Mouse (Mus musculus) cerebellum, postnatal 14 days (tissue): Measurements from ENCODE around the gene Sdf4.

Source experiments
- DNase-seq, 2 experiments: peaks; one replicate each; pipeline ENCODE4 v3.0.0; 2021; ENCODE audit warnings: mixed read lengths in 2 of 2

Sdf4 gene

GRCm38 (mm10) chr4:155992241-155992905, at the start of gene Sdf4, which contains the start of gene B3galt6:
Sdf4 (plus strand) TSS chr4:155992872.
B3galt6 (minus strand) TSS chr4:155992649.
- peak; percentile 89 to 94 for DNase-seq

DNA sequence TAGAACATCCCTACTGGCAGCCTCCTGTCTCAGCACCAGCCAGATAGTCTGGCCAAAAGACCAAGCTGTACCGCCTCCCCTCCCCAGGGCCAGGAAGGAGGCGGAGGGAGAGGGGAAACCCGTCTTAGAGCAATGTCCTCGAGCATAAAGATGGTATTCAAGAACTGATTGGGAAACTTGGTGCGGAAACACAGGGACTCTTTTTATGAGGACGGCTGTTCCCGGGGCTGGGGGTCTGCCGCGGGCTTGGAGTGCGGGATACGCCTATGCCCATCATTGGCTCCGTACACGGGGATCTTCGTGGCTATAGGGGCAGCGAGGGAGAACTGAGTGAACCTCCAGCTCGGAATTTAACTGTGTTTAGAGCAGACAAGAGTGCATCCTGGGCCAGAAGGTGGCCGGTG, 49.6 kb upstream of the Sdf4 start:
- peak in 1 of 2 experiments; percentile 61 for DNase-seq

- DNase-seq, result peak; percentile 97 to 99
Observed at GRCm38 (mm10) chr4:155943534-155944249, 49.0 kb upstream of the Sdf4 start, which contains the start of gene Ube2j2. Ube2j2 (plus strand) TSS chr4:155943831.

GRCm38 (mm10) chr4:155944271-155944670, 48.4 kb upstream of the Sdf4 start:
- DNase-seq, result peak in 1 of 2 experiments; percentile 35

DNA sequence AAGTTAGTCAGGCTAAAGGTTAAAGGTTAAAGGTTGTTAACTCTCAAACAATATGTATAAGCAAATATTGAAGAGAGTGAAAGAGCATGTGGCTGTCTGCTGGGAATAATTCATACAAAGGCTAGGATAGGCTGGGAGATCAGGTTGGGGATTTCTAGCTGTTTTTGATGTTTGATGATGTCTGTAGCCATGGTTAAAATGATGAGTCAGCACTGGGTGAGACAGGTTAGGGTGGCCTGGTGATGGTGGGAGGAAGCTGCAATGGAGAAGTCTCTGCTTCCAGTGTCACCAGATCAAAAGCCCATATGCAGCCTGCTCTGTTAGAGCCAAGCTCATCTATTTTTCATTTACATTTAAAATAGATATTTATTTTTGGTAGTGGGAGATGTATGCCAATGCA, 45.6 kb upstream of the Sdf4 start:
- no peak for DNase-seq

GRCm38 (mm10) chr4:155955491-155955890, 37.2 kb upstream of the Sdf4 start:
- peak; percentile 64 to 71 for DNase-seq

DNA sequence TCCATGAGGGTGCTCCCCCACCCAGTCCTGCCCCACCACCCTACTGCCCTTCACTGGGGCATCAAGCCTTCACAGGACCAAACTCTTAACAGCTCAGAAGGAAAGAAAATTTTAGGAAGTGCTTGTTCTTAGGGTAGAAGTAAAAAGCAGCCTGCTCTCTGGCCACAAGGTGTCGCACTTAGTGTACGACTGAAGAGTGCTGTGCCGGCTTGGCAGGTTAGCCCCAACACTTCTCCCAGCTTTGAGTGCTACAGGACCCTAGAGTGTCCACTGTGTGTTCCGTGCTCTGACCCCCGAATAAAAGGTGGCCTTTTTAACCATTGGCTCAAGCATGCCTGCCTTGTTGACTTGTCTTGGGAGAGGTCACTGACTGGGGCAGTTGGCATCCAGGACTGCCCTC, 33.4 kb upstream of the Sdf4 start:
- DNase-seq, result peak; percentile 84 to 88

GRCm38 (mm10) chr4:155962167-155962971, 30.3 kb upstream of the Sdf4 start, which contains the start of gene C1qtnf12:
C1qtnf12 (plus strand) TSS chr4:155962318.
- DNase-seq, result peak; percentile 46 to 50

GRCm38 (mm10) chr4:155963106-155963505, 29.6 kb upstream of the Sdf4 start:
- no peak for DNase-seq

GRCm38 (mm10) chr4:155964396-155964795, 28.3 kb upstream of the Sdf4 start:
- no peak for DNase-seq

DNA sequence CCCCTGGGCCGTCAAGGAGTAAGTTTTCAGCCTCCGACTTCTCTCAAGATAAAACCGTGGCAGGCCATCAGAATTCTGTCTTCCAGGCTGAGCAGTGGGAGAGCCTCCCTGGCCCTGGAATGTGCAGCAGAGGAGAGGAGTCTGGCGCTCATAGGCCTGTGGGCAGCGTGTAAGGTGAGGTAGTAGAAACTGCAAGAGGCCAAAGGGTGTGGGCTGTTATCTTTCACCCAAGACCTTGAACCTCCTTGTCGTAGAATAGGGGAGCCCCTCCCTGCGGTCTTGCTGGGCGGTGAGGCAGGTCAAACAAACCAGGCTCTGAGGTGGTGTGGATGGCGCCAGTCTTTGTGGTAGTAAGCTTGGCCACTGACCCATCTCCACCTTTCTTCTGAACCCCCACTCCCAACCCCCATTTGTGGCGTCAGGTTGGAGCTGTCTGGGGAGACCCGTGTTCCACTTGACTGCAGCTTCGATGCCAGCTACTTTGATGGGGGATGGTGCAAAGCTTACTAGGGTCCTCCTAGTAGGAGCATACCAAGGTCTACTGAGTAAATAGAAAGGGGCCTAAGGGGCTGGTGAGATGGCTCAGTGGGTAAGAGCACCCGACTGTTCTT, 23.5 kb upstream of the Sdf4 start:
- no peak for DNase-seq

- DNase-seq, result peak in 1 of 2 experiments; percentile 43
Observed at GRCm38 (mm10) chr4:155970286-155970685, 22.4 kb upstream of the Sdf4 start.

DNA sequence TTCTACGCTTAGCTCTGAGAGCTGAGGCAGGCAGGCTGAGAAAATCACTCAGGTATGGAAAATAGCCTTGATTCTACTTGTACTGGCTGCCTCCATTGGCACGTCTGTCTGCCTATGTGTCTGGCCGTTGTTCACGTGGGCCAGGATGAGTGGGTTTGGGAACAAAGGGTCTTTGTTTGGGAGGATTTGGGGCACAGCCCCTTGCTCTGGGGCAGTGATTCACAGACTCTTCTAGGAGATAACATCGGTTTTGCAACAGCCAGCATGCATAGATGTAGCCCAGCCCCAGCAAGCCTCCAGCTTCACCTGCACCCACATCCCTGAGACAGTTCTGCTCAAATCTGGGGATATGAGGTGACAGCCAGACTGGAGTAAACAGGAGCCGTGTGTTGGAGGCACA, 20.0 kb upstream of the Sdf4 start:
- no peak for DNase-seq

DNA sequence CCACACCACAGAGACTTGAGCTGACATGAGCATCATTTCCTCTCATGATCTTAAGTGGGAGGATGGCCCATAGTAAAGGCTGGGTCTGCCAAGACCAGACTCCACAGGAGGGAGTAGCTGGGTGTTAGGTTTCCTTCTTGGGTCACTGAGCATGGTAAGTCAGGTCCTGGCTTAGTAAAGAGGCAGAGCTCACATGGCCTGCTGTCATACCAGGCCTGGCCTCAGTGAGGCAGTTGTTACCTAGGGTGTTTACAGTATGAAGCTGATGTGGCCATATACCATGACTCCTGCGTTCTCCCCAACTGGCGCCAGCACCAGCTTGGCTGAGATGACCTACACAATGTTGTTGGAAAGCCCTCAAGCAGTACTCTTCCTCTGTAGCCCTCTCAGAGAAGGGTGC, 19.4 kb upstream of the Sdf4 start:
- no peak for DNase-seq

DNA sequence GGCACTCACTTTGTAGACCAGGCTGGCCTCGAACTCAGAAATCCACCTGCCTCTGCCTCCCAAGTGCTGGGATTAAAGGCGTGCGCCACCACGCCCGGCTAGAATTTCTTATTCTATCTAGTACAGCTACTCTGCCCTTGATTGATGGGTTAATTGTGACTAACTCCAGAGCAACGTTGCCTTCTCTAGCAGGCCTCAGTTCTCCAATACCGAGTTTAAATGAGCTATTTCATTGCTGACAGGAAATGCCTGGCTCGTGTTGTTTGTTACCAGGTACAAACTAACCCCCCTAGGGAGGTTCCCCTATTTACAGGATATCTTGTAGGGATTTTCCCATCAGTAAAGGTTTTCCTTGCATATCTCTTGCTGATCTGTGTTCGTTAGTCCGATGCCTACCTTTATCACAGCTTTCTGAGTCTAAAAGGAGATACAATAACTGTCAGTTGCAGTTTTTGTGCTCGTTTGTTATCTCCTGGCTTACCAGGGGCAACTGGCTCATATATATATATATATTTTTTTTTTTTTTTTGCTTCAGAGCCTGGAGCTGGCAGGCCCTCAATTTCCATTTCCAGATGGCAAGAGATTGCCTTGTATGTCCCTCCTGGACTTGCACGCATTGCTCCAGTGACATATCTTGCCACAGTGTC, 11.1 kb upstream of the Sdf4 start:
- DNase-seq, result no peak

DNA sequence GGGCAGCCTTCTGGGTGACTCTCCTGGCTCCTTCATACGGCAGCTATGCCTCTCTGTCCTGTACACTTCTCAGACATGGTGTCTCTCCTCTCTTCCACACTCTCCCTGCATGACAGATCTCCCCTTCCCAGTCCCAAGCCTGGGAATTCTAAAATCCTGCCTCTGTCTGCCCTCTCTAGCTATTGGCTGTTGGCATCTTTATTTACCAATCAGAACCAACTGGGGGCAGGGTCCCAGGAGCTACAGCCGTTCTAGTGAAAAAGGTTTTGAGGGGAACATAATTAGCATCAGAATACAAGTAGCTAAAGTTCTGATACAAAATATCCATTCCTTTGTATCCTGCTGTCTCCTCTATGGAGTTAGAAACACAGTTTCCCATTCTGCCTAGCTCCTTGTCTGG, 8.9 kb upstream of the Sdf4 start:
- no peak for DNase-seq

DNA sequence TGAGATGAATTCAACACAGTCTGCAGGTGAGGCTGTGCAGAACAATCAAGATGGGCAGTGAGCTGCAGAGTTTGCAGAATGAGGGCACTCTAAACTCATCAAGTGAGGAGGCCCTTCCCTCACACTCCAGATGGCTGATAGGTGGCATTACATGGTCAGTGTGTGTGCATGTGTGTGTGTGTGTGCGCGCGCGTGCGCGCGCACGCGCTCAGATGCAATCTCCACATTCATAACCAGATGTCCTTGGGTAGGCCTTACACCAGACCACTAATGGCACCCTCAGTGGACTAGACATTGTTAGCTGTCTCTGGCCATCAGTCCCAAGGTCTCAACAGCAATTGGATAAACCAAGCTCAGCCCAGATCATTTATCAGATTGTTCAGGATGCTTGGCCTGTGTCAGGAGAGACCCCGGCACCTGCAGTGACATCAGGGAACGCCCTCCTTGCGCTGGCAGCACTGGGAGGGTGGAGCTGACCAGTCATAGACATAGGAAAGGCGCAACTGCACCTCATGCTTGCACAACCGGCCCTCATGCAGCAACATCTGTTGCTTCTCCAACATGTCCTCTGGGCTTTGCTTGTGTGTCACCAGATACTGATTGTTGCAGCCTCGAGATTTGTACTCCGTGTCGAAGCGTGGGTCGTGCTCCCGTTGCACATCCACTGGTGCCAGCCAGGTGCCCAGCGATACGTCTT, 1.3 kb upstream of the Sdf4 start:
- no peak for DNase-seq

DNA sequence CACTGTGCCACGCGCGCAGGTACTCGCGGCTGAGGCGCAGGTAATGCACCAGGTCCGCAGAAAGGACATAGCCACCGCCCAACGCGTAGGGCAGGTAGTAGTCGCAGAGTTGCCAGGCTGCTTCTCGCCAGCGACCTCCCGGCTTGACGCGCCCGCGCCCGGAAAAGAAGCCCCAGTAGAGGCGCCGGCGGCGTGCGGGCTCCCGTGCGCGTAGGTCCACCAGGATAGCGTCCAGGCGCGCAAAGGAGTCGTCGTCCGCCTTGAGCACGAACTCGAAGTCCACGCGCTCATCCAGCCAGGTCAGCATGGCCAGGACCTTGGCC, 803 bp upstream of the Sdf4 start:
- DNase-seq, result no peak

GRCm38 (mm10) chr4:155992906-155993547, 355 bp downstream of the Sdf4 start:
- peak; percentile 98 for DNase-seq

- DNase-seq, result no peak
Observed at GRCm38 (mm10) chr4:155993606-155994005, 934 bp downstream of the Sdf4 start.

- DNase-seq, result no peak
Observed at GRCm38 (mm10) chr4:156004109-156004508, 11.4 kb downstream of the Sdf4 start.
